Mouse (Mus musculus) spleen, postnatal 14 days (tissue): ENCODE measurements around the gene Cdh13.

Experiments used
- DNase-seq, 2 experiments: peaks; one replicate each; pipeline ENCODE4 v3.0.0; 2021 to 2022; ENCODE audit warnings: low spot score in 2 of 2

Gene Cdh13

DNA sequence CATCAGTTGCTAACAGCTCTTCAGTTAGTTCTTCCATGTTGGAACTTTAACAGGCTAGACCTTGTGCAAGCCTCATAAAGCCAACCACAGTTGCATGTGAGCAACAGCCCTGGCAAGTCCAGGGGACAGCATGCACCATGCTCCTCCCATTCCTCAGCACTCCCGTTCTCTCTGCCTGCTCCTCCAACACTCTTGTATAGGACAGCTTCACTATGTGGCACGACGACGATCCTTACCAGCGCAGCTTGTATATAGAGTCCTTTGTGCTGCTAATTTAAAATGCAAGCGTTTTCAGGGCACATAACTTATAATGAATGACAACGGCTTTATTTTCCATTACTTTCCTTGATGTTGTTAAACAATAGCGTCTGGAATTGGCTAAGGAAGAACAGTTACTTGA lies 654.5 kb downstream of the Cdh13 start:
- DNase-seq = no peak

DNA sequence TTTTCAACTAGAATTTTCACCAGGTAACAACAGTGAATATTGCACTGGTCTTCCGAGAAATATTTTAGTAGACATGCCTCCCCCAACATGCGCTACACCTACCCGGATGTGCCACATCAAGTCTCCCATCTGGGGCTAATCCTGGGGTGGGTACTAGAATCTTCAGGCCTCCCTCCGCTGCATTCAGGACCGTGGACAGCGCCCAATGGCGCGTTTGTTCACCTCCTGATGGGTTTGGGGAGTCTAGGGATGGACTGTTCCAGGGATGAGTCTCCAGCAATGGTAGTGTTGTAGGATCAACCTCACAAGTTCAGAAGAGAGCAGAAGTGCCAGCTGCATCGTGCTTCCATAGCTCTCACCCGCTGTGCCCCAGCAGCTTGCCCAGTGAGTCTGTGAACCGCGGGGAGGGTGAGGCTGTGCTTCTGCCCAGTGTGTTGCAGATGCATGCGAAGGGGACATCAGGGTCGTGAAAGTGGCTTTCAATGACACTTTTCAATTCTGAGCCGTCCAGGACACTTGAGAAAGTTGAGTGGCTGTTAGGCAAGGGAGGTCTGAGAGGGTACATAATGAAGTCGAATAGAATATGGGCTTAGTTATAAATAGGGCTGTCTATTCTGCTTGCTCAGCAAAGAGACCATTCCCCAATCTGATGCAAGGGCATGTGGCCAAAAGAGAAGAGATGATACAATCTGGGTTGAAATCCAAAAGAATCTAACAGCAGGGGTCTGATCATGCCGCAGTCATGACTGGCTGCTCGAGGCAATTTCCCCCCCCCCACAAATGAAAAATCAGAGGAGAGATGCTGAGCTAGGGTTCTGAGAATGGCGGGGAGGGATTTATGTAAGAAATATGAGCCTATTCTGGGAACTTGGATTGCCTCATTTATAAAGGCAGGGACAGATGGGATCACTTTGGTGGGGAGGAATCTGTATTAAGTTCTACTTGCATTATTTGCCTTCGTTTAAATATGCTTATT lies 668.5 kb downstream of the Cdh13 start:
- no peak for DNase-seq

DNA sequence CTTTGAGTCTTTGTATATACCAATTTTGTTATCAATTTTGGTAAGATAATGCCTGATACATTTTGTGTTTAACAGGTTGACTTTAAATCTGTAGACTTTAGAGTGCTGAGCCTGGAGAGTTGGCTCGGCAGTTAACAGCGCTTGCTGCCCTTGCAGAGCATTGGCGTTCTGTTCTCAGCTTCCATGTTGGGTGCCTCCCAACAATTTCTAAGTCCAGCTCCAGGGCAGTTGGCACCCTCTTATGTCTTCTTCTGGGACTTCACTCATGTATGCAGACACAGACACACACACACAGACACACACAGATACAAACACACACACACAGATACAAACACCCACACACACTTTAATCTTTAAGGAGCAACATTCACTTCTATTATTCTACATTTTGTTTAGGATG lies 672.6 kb downstream of the Cdh13 start:
- no peak for DNase-seq

DNA sequence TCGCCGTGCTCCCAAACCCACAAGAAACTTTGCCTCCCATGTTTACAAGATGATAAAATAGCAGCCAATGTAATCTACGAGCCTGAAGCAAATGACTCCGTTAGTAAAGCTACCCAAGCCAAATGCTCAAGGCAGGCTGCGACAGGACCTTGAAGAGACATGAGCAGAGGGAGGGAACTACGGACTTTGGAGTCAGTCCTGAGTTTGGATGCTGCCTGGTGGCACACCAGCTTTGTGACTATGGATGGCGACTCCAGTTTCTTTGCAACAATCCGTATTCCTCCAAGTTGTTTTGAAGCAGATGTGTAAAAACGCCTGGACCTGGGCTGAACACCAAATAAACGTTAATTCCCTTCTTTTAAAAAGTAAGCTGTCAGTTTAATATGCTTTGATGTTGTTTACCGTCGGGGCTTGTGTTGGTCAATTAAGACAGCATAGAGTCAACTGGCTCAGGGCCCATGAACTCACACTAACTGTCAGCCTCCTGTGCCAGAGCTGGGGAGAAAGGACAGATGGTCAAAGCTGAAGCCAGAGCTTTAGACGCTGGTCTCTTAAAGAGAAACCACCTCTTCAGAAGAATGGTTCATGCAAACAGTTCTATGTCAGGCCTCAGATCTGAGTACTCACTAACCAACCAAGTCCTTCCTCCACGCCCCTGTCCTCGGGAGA lies 678.5 kb downstream of the Cdh13 start:
- no peak for DNase-seq

DNA sequence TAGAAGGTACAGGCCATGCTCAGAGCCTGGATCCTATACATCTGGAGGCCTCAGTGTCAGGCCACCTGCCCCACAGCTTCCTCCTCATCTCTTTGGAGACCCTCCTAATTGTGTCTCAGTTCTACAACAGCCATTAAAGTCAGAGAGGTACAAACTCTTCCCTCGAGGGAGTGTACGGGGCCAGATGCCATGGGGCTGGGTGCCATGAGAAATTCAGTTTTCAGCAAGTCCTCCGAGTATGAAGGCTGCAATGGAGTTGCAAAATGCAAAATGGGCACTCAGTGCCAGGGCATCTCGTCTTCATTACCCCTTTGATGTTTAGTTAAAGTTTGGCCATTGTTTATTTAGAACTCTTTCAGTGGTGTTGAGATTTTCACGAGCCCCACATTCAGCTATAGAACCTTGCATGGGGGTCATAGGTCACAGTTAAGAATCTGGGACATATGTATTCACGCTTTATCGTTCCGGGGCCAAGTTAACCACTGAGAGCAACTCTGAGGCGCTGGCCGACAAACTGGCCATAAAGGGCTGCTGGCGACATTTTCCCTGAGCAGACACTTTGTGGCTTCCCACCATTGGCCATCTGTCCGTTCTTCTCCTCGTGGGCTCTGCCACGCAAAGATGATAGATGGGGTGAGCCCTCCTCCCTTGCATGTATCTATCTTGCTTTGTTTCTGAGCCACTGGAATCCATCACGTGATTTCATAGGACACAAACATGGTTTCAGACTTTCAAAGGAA lies 681.7 kb downstream of the Cdh13 start:
- DNase-seq = no peak

DNA sequence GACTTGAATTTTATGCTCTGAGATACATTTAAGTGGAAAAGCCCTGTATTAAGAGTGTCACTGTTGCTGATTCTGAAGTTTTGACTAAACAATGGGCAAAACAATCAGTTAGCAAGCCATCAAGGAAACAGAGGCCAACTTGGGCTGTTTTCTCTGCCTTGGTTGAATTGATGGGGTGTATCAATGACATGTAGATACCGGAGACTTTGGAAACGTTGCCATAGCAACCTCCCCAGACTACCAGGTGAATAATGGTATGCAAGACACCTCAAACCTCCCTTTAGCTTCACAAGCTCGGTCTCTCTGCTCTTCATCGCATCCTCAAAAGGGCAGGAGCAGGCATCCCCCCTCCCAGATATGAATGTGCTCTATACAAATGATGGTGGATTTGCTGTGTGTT lies 685.4 kb downstream of the Cdh13 start:
- no peak for DNase-seq

DNA sequence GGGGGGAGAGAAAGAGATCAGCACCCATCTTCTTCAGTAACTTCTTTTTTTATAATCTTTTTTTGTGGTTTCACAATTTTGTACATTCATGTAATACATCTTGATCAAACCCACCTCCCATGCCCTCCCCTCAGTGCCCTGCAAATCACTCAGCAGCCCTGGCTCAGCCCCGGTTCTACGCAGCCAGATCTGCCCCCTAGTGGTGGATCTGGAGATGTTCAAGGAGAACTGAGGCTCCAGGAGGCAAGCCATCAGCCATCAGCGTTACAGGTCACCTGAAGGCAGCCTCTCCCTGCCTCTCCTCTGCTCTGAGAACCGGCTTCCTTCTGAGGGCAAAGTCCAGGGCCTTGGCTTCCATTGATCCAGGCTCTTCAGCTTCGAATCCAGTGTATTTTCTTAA lies 696.3 kb downstream of the Cdh13 start:
- DNase-seq = no peak

DNA sequence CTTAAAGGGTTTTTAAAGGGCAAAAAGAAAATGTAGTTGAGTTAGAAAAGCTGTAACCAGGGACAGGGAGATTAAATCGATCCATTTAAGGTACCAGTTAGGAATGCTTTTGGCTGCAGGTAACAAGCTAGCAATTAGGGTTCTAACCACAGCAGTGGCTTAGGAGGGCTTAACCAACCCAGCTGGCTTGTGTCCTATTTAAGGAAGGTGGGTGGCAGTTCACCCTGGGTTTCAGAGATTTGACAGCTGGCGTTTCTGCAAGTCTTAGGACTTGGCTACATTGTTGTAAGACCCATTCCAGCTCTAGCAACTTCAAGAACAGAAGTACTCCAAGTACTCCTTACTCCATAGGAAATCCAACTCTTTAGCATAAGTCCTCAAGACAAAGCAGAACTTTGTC lies 700.2 kb downstream of the Cdh13 start:
- DNase-seq = no peak

DNA sequence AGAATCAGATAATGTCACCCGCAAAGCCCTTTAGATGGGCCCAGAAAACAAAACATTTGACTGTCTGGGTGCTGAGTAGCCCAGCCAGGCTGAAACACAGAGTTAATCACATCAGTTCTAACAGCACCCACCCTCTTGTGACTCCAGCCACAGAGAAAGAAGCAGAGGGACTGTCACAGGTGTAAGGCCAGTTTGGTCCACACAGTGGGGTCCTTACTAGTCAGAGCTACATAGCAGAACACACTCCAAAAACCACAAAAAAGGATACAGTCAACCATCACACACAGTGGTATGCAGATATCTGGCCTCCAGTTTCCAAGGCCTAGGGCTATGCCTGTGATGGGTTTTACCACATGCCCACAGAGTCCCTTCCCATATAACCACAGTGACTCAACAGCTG lies 703.3 kb downstream of the Cdh13 start:
- no peak for DNase-seq

DNA sequence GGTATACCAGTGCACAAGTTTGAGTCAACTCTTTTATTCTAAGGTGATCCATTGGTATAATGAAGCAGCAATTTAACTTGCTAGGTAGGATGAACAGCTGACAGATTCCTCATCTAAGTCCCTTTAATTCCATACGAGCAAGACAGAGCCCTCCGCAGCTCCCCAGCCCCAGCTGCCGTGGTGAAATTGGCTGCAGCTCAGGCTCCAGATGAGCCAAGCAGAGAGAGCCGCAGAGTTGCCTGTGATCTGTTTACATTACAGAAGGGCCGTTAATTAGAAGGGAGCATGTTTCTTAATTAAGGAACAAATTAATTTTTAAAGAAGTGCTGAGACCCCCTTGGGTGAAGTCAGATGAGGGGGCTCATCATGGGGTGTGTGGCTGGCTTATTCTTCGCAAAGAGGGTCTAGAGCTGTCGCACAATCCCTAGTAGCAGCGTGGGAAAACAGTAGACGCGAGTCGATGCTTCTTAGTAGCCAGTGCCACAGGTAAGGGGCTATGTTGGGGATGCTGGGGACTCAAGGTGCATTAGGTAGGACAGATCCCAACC lies 712.2 kb downstream of the Cdh13 start:
- DNase-seq = no peak

DNA sequence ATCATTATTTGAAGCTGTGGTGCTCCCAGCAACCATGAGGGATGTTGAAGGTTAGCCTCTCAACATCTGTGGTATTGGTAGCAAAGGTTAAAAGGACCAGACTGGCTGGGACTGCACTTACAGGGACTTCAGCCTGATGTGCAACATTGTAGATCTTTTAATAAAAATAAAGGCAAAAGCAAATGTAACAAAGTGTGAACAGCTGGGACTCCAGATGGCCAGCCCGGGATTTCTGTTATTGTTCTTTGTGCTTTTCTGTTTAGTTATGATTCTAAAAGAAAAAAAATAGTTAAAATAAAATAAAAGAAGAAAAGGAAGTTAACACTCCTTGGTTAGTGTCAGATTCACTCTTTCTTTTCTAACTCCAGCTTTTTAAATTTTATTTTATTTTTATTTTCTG lies 717.1 kb downstream of the Cdh13 start:
- DNase-seq = no peak

DNA sequence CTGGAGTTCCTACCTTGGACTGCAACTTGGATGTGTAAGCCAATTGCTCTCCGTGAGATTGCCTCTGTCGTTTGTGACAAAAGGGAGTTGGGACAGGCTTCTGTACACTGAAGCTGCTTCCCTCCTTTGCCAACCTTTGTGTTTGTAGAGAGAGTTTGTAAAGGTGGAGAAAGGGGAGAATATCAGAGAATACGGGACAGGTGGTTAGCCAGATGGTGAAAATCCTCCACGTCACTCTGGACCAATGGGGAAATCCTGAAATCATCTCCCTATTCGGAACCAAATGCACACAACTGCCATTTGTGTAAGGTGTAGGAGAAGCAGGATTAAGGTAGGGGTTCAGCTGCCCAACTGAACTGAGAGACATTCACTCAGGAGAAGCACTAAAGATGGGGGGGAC lies 721.3 kb downstream of the Cdh13 start:
- no peak for DNase-seq

DNA sequence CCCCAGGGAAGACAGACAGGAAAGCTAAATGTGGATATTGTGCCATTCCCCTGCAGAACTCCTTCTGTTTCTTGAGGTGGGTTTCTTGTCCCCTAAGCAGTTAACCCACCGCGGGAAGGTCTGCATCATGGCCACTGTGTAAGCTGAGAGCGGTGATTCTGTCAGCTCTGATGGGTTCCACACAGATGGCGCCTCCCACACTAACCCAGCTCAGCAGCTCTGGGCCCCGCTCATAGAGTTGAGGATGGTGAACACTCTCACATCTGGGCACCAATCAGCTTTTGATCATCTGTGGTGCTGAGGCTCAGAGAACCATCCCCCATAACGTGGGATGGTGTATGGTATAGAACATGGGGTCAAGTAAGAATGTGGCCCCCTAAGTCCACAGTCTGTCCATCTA lies 735.1 kb downstream of the Cdh13 start:
- no peak for DNase-seq

DNA sequence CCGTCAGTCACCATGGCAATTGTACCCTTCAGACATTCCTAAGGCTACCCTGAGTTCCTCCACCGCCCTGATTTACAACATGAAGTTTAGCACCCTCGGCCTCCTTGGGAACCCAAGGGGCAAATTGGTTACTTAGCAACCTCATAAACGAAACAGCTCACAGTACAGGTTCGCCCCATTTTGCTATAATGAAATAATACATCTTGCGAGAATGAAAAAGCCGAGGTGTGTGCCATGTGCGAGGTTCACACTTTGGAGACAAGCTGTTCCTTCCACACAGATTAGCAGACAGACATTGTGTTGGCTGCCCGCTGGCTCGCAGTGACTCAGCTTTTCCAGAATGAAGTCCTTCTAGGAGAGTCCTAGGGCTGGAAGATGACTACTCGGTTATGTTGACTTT lies 737.2 kb downstream of the Cdh13 start:
- DNase-seq = no peak

DNA sequence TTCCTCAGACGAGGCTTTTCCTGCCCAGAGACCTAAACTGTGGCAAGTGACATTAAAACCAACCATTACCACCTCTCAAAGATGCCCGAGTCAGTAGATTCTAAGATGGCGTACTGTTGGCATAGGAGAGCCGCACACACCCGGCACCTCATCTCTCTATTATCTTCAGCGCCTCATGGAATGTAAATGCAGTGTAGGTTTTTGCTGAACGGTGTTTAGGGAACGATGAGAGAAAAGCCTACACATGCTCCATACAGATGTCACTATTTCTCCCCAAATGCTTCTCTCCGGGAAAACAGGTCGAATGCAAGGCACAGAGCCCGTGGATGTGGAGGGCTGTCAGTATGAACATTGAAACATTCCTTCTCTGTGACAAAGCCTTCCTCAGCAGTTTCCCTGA lies 737.9 kb downstream of the Cdh13 start:
- no peak for DNase-seq

DNA sequence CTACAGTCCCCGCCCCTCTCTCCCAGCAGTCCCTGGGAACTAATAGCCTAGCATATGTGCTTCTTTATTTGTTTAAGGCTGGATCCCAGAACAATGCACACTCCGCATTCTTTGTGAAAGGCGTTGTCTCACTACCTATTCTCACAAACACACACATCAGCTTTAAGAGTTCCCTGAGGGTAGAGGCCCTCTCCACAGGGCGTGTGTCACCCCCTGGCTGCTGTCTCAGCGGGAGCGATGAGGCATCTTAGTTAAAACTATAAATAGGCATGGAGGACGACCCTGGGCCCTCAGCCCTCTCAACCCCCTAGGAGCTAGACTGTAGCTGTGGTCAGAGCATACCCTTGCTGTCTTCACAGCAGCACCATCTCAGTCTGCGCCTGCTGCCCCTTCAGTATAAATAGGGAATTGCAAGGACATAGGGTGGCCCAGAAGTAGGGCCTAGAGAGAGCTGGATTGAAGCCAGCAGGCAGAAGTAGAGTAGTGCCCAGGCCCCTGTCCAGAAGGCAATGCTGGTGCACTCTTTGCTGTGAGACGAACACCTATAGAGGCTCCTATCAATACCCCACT lies 738.9 kb downstream of the Cdh13 start:
- DNase-seq = no peak

DNA sequence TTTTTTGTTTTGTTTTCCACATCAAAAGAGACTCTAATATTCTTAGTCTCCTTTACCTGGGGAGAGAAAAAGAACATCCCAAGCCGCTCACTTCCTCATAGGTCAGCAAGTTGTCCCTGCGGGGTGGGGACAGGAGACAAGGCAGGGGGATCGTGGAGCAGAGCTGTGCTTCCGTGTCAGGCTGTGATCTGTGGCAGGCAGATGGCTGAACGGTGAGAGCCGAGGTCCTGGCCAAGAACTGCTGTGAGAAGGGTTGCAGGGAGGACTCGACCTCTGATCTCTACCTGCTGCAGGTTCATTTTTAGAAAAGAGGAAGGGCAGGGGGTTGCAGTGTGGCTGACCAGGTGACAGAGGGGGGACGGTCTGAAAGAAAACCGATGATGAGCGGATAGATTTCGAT lies 749.9 kb downstream of the Cdh13 start:
- DNase-seq = no peak

DNA sequence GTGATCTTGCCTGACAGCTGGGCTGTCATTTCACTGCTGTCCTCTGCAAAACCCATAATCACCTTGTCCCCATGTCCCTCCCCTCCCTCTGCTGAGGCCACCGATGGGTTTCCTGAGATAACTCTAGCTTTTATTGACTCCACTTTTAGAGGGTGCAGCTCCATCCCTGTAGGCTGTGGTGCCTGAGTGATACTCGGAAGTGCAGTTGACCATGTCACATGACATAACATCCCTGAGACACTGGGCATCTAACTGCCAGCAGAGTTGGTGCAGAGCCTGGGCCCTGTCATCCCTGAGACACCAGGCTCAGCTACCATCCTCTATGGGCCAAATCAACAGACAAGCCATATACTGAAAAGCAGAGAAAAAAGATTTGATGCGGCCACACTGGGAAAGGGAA lies 750.5 kb downstream of the Cdh13 start:
- no peak for DNase-seq

DNA sequence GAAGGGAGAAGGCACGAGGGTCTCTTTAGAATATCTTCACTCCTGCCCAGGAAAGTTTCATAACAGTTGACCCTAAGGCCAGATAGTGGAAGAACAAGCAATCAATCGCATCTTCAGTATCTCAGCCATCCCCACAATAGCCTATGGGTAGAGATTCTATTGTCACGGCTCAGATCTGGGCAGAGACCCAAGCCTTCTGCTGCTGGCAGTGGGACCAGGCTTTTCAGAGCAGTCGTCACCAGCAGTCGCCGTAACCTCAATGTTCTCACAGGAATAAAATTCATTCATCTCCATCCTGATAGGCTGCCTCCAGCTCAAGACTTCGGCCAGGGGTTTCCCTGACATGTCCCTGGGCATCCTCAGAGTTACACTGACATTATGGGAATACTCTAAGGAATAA lies 751.6 kb downstream of the Cdh13 start:
- no peak for DNase-seq

DNA sequence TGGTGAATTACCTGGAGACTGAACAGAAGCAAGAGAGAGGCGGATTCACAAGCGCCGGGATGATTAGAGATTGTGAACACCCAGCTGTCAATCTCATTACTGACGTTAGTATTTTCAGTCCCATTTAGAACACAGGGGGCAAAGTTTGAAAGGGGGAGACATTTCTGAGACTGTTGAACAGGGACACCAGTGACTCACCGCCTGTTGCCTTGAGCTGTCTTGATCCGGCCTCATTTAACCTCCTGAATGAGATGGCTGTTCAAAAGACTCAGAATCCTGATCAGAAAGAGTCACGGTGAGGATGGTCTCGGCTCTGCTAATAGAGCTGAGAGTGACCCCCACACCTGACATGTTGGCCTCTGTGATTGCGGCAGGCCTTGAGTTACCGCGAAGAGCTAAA lies 754.0 kb downstream of the Cdh13 start:
- DNase-seq = no peak

DNA sequence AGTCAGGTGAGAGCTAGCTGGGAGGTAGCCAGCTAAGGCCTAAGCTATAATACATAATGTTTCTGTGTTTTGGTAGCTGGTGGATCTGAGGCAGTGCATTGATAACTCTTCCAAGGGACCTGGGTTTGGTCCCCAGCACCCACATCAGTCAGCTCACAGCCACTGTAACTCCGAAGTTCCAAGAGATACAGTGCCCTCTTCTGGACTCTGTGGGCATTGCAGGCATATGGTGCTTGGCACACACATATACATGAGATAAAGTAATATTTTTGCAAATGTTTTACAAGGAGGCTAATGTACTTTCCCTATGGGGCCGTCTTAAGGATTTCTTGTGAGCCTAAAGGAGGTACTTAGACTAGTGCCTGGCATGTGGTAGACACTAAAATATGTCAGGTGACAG lies 755.8 kb downstream of the Cdh13 start:
- DNase-seq = no peak

DNA sequence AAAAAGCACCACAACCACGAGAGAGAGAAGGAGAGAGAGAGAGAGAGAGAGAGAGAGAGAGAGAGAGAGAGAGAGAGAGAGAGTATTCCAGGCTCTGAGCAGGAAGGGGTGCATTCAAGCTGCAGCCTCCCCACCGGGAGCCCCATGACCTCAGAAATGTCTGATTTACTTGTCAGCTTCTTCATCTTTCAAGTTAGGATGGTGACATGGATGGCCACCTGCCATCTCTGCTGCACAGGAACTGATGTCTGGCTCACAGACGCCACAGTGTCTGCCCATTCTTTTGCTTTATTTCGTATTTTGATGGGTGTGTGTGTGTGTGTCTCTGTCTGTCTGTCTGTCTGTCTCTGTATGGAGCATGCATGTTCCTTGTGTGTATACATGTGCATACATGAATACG lies 774.3 kb downstream of the Cdh13 start:
- no peak for DNase-seq
